Mouse (Mus musculus) frontal cortex, postnatal 25 days (tissue): Measurements from ENCODE around the gene Olfr632.
"Not testable (repeated sequence)": the region's sequence is repeated elsewhere in the genome, so short reads cannot be mapped to it uniquely, and the experiment has no call there.

Experiments
- DNase-seq, 2 experiments: peaks; one replicate each; pipeline ENCODE4 v3.0.0; 2022; ENCODE audit warnings: low spot score in 2 of 2

The Olfr632 gene

GRCm38 (mm10) chr7:103934264-103934663 is at the start of gene Olfr632:
Gene Olfr632, plus strand, starts transcription at chr7:103934347.
- DNase-seq, result no peak

GRCm38 (mm10) chr7:103886152-103886551 is 48.0 kb upstream of the Olfr632 start, which contains the start of gene Olfr66:
Gene Olfr66, minus strand, starts transcription at chr7:103886252.
- no peak for DNase-seq

GRCm38 (mm10) chr7:103894385-103894784 is 39.8 kb upstream of the Olfr632 start, which contains the start of gene Olfr64:
Gene Olfr64, minus strand, starts transcription at chr7:103894485.
- no peak for DNase-seq

GRCm38 (mm10) chr7:103903187-103903586 is 31.0 kb upstream of the Olfr632 start, which contains the start of gene Olfr65:
Gene Olfr65, plus strand, starts transcription at chr7:103903487.
- no peak for DNase-seq

GRCm38 (mm10) chr7:103910047-103910446 is 24.1 kb upstream of the Olfr632 start:
- no peak for DNase-seq

- DNase-seq, result no peak
Observed at GRCm38 (mm10) chr7:103912969-103913511, 21.1 kb upstream of the Olfr632 start.

- DNase-seq, result no peak
Observed at GRCm38 (mm10) chr7:103915338-103915737, 18.8 kb upstream of the Olfr632 start.

- DNase-seq, result no peak
Observed at GRCm38 (mm10) chr7:103928525-103928924, 5.6 kb upstream of the Olfr632 start, which contains the start of gene Olfr631. Gene Olfr631, plus strand, starts transcription at chr7:103928825.

- no peak for DNase-seq
Observed at GRCm38 (mm10) chr7:103942730-103943129, 8.6 kb downstream of the Olfr632 start.

GRCm38 (mm10) chr7:103944137-103944536 is 10.0 kb downstream of the Olfr632 start, which contains the start of gene Olfr633:
Gene Olfr633, plus strand, starts transcription at chr7:103944437.
- no peak for DNase-seq

- DNase-seq, result not testable (repeated sequence)
Observed at GRCm38 (mm10) chr7:103966873-103967272, 32.7 kb downstream of the Olfr632 start.

GRCm38 (mm10) chr7:103970852-103971251 is 36.7 kb downstream of the Olfr632 start, which contains the start of gene Olfr635:
Gene Olfr635, plus strand, starts transcription at chr7:103971152.
- DNase-seq, result no peak

GRCm38 (mm10) chr7:103971782-103972181 is 37.6 kb downstream of the Olfr632 start:
- DNase-seq, result no peak
